Mouse (Mus musculus) retina, postnatal 7 days (tissue): ENCODE data around the gene Sh3glb2.

Experiments
- DNase-seq: peaks from one replicate; pipeline ENCODE4 v3.0.0-alpha.2; 2012; ENCODE audit warnings: low read depth, low spot score

Gene Sh3glb2

GRCm38 (mm10) chr2:30342061-30342460, 17.1 kb downstream of the Sh3glb2 start:
- DNase-seq, result no peak

GRCm38 (mm10) chr2:30337179-30337578, 22.0 kb downstream of the Sh3glb2 start:
- DNase-seq, result no peak

- DNase-seq, result no peak
Observed at GRCm38 (mm10) chr2:30336174-30336915, 22.8 kb downstream of the Sh3glb2 start.

- DNase-seq, result no peak
Observed at GRCm38 (mm10) chr2:30335324-30335723, 23.8 kb downstream of the Sh3glb2 start.

GRCm38 (mm10) chr2:30328791-30329190, 30.3 kb downstream of the Sh3glb2 start:
- no peak for DNase-seq

- DNase-seq, result no peak
Observed at GRCm38 (mm10) chr2:30327276-30327675, 31.9 kb downstream of the Sh3glb2 start.

GRCm38 (mm10) chr2:30325296-30325695, 33.8 kb downstream of the Sh3glb2 start:
- no peak for DNase-seq

GRCm38 (mm10) chr2:30323111-30323510, 36.0 kb downstream of the Sh3glb2 start:
- no peak for DNase-seq

GRCm38 (mm10) chr2:30319260-30319659, 39.9 kb downstream of the Sh3glb2 start:
- no peak for DNase-seq

GRCm38 (mm10) chr2:30316955-30317354, 42.2 kb downstream of the Sh3glb2 start:
- no peak for DNase-seq

- DNase-seq, result no peak
Observed at GRCm38 (mm10) chr2:30316136-30316535, 43.0 kb downstream of the Sh3glb2 start.

- DNase-seq, result no peak
Observed at GRCm38 (mm10) chr2:30311481-30311880, 47.7 kb downstream of the Sh3glb2 start.

GRCm38 (mm10) chr2:30309351-30309750, 49.8 kb downstream of the Sh3glb2 start:
- DNase-seq, result no peak

GRCm38 (mm10) chr2:30306087-30306486, 53.0 kb downstream of the Sh3glb2 start:
- no peak for DNase-seq

- DNase-seq, result no peak
Observed at GRCm38 (mm10) chr2:30299966-30300365, 59.2 kb downstream of the Sh3glb2 start.

- no peak for DNase-seq
Observed at GRCm38 (mm10) chr2:30299525-30299924, 59.6 kb downstream of the Sh3glb2 start.
